Mouse (Mus musculus): ENCODE measurements around the gene Epha1.

Epha1 gene

GRCm38 (mm10) chr6:42373669-42374430 is 782 bp upstream of the Epha1 start:
- DNase-seq = no peak

GRCm38 (mm10) chr6:42372421-42372815 is 650 bp downstream of the Epha1 start:
- no peak for DNase-seq

GRCm38 (mm10) chr6:42372001-42372400 is 1.1 kb downstream of the Epha1 start:
- DNase-seq = no peak

GRCm38 (mm10) chr6:42370630-42371363 is 2.3 kb downstream of the Epha1 start:
- no peak for DNase-seq

- DNase-seq = peak; percentile 73
Observed at GRCm38 (mm10) chr6:42369870-42370269, 3.2 kb downstream of the Epha1 start.

GRCm38 (mm10) chr6:42365215-42365614 is 7.9 kb downstream of the Epha1 start:
- no peak for DNase-seq

- no peak for DNase-seq
Observed at GRCm38 (mm10) chr6:42364607-42365006, 8.5 kb downstream of the Epha1 start.

- DNase-seq = no peak
Observed at GRCm38 (mm10) chr6:42364066-42364465, 9.0 kb downstream of the Epha1 start.

GRCm38 (mm10) chr6:42362974-42363373 is 10.1 kb downstream of the Epha1 start:
- no peak for DNase-seq

GRCm38 (mm10) chr6:42362497-42362896 is 10.6 kb downstream of the Epha1 start:
- DNase-seq = no peak

- no peak for DNase-seq
Observed at GRCm38 (mm10) chr6:42362074-42362473, 11.0 kb downstream of the Epha1 start.

GRCm38 (mm10) chr6:42361041-42361895 is 11.8 kb downstream of the Epha1 start:
- DNase-seq = no peak

- DNase-seq = no peak
Observed at GRCm38 (mm10) chr6:42360231-42360840, 12.7 kb downstream of the Epha1 start.

GRCm38 (mm10) chr6:42359364-42360147 is 13.5 kb downstream of the Epha1 start:
- no peak for DNase-seq

- DNase-seq = no peak
Observed at GRCm38 (mm10) chr6:42358901-42359300, 14.2 kb downstream of the Epha1 start.

GRCm38 (mm10) chr6:42357901-42358300 is 15.2 kb downstream of the Epha1 start:
- no peak for DNase-seq

GRCm38 (mm10) chr6:42356913-42357312 is 16.2 kb downstream of the Epha1 start:
- DNase-seq = no peak

- no peak for DNase-seq
Observed at GRCm38 (mm10) chr6:42355794-42356600, 17.1 kb downstream of the Epha1 start.

GRCm38 (mm10) chr6:42355366-42355765 is 17.7 kb downstream of the Epha1 start:
- DNase-seq = no peak

GRCm38 (mm10) chr6:42354076-42355019 is 18.7 kb downstream of the Epha1 start:
- DNase-seq = no peak
